Comparison of ENCODE assay signal across 9 mouse cellular contexts in genomic region chr9:57536362-57536761, GRCm38 (mm10). TPM values are rescaled to one million over a fixed set of nuclear protein-coding genes. Genes with fewer than 3 reads are reported as not detected.
A peak's percentile ranks its signal among the peaks of the same experiment; 100 is the strongest.
DNase-seq lines count a peak whose midpoint lies in the region; ATAC-seq and TF ChIP-seq lines count a peak whose summit lies in the region.
"Had no signal": no experiment of that assay in that cellular context is flagged by ENCODE, and none has a peak within 500 bp of the region (broad histone marks: within the 10 kb centered on the region; RNA-seq: fewer than 3 reads in every experiment).

No protein-coding gene starts in this region.

- peaks cover 22% of the 10 kb centered on the region for H3K4me1 ChIP-seq in kidney, embryonic 15.5 days
- H3K4me1 ChIP-seq in forebrain, embryonic 14.5 days (ENCODE audit: control insufficient read depth, insufficient read depth, low read length) = peaks cover 12% of the 10 kb centered on the region
- H3K4me1 ChIP-seq in liver, postnatal 0 days (ENCODE audit: insufficient read depth) = peaks cover 12% of the 10 kb centered on the region

- no peaks in the 10 kb centered on the region for H3K27me3 ChIP-seq in kidney, embryonic 15.5 days
- no peaks in the 10 kb centered on the region for H3K27me3 ChIP-seq in forebrain, embryonic 14.5 days (replicated peaks; ENCODE audit: control insufficient read depth, insufficient read depth, low read length)
- no peaks in the 10 kb centered on the region for H3K27me3 ChIP-seq in liver, postnatal 0 days (ENCODE audit: insufficient read depth, low read length)
- H3K27me3 ChIP-seq: Patski had no signal

- peak overlapping the region; percentile 76; the same call in 1 of the 2 replicates for H3K4me3 ChIP-seq in kidney, embryonic 15.5 days (replicated peaks)
- H3K4me3 ChIP-seq in forebrain, embryonic 14.5 days (ENCODE audit: low read depth, low read length) = no peak overlapping the region
- no peak overlapping the region for H3K4me3 ChIP-seq in liver, postnatal 0 days (ENCODE audit: low read depth, low read length)

- intact Hi-C loops in left cerebral cortex, postnatal 10 days (cut with DNase I) = no loop called here

- H3K9me3 ChIP-seq in kidney, embryonic 15.5 days (replicated peaks) = no peaks in the 10 kb centered on the region
- no peaks in the 10 kb centered on the region for H3K9me3 ChIP-seq in forebrain, embryonic 14.5 days (replicated peaks; ENCODE audit: control insufficient read depth, low read length)
- no peaks in the 10 kb centered on the region for H3K9me3 ChIP-seq in liver, postnatal 0 days (ENCODE audit: low read length)

- WGBS in kidney, embryonic 15.5 days = 83% methylated on average over 5 of the region's 5 CpGs
- 93% methylated on average over 5 of the region's 5 CpGs for WGBS in forebrain, embryonic 14.5 days
- WGBS in liver, postnatal 0 days (ENCODE audit: insufficient replicate concordance) = 86% methylated on average over 5 of the region's 5 CpGs

- TF ChIP-seq CTCF in liver, postnatal 0 days (IDR thresholded peaks at IDR 0.05; ENCODE audit: low read depth) = no peak

- ATAC-seq in kidney, embryonic 15.5 days (replicated peaks; ENCODE audit: low FRiP score) = no peak
- no peak for ATAC-seq in forebrain, embryonic 14.5 days
- ATAC-seq in liver, postnatal 0 days = no peak

- no peak overlapping the region for H3K27ac ChIP-seq in kidney, embryonic 15.5 days
- H3K27ac ChIP-seq in forebrain, embryonic 14.5 days (ENCODE audit: low read depth, low read length) = no peak overlapping the region
- H3K27ac ChIP-seq in liver, postnatal 0 days (ENCODE audit: low read depth) = no peak overlapping the region

- DNase-seq in kidney, adult 9 months = no peak
- DNase-seq in R1 (ENCODE audit: low read depth, low spot score) = peak; percentile 44
- DNase-seq in forebrain, embryonic 14.5 days (ENCODE audit: low spot score) = no peak
- DNase-seq in liver, postnatal 0 days = no peak
- no peak for DNase-seq in left cerebral cortex, postnatal 10 days (ENCODE audit: extremely low spot score in 1 of 2, low spot score in 2 of 2)
- no peak for DNase-seq in layer of hippocampus, adult 9-10 months (ENCODE audit: low spot score)
- no peak for DNase-seq in gastrocnemius, postnatal 4 days (ENCODE audit: low spot score in 2 of 2)

- peak overlapping the region; percentile 80 for H3K4me2 ChIP-seq in kidney, embryonic 15.5 days
- H3K4me2 ChIP-seq in forebrain, embryonic 14.5 days (ENCODE audit: low read length) = peak overlapping the region; percentile 65
- peak overlapping the region; percentile 82 for H3K4me2 ChIP-seq in liver, postnatal 0 days (ENCODE audit: low read depth, low read length)

- H3K9ac ChIP-seq in kidney, embryonic 15.5 days = no peak overlapping the region
- 0 out of 2 replicates have a peak overlapping the region, but pooled peaks have one; percentile 80 for H3K9ac ChIP-seq in forebrain, embryonic 14.5 days (ENCODE audit: low read length)
- peak overlapping the region; percentile 79; the same call in 1 of the 2 replicates for H3K9ac ChIP-seq in liver, postnatal 0 days (replicated peaks)

- no peak for TF ChIP-seq EP300 in liver, postnatal 0 days (IDR thresholded peaks at IDR 0.05; ENCODE audit: low read depth)

- H3K36me3 ChIP-seq in kidney, embryonic 15.5 days = peaks cover 66% of the 10 kb centered on the region
- peaks cover 60% of the 10 kb centered on the region for H3K36me3 ChIP-seq in forebrain, embryonic 14.5 days (ENCODE audit: control insufficient read depth, insufficient read depth, low read length)
- peaks cover 47% of the 10 kb centered on the region for H3K36me3 ChIP-seq in liver, postnatal 0 days (replicated peaks; ENCODE audit: insufficient read depth, low read length)

RNA-seq across cellular contexts. Expression of gene Fam219b, which starts 1.0 kb away (rescaled TPM):
- 18.1 and 19.0 TPM in 2 replicates for polyA plus RNA-seq in kidney, embryonic 15.5 days (2015; fragmentation: Nextera tagmentation; extraction: Ambion mirVana)
- polyA plus RNA-seq in forebrain, embryonic 14.5 days (2014; fragmentation: Nextera tagmentation; extraction: Ambion mirVana) = 20.4 and 23.6 TPM in 2 replicates
- 4.6 and 5.1 TPM in 2 replicates for polyA plus RNA-seq in liver, postnatal 0 days (2015; fragmentation: Nextera tagmentation; extraction: Ambion mirVana)
- 10 to 100 TPM; 21.5 to 24.7 TPM for total RNA-seq in left cerebral cortex, postnatal 10 days (2021)
- 10 to 100 TPM; 12.3 to 14.0 TPM for total RNA-seq in gastrocnemius, postnatal 4 days (2021)

RNA-seq across cellular contexts. Expression of gene Cox5a, which starts 15.3 kb away (rescaled TPM):
- 673 and 729 TPM in 2 replicates for polyA plus RNA-seq in kidney, embryonic 15.5 days (2015; fragmentation: Nextera tagmentation; extraction: Ambion mirVana)
- polyA plus RNA-seq in forebrain, embryonic 14.5 days (2014; fragmentation: Nextera tagmentation; extraction: Ambion mirVana) = 791 and 827 TPM in 2 replicates
- polyA plus RNA-seq in liver, postnatal 0 days (2015; fragmentation: Nextera tagmentation; extraction: Ambion mirVana) = 761 and 777 TPM in 2 replicates
- 100 to 1,000 TPM; 501 to 523 TPM for total RNA-seq in left cerebral cortex, postnatal 10 days (2021)
- total RNA-seq in gastrocnemius, postnatal 4 days (2021) = 100 to 1,000 TPM; 639 to 672 TPM

RNA-seq across cellular contexts. Expression of gene Mpi, which starts 16.2 kb away (rescaled TPM):
- 51.9 and 53.3 TPM in 2 replicates for polyA plus RNA-seq in kidney, embryonic 15.5 days (2015; fragmentation: Nextera tagmentation; extraction: Ambion mirVana)
- 46.1 and 47.5 TPM in 2 replicates for polyA plus RNA-seq in forebrain, embryonic 14.5 days (2014; fragmentation: Nextera tagmentation; extraction: Ambion mirVana)
- 7.3 and 8.2 TPM in 2 replicates for polyA plus RNA-seq in liver, postnatal 0 days (2015; fragmentation: Nextera tagmentation; extraction: Ambion mirVana)
- total RNA-seq in left cerebral cortex, postnatal 10 days (2021) = 10 to 100 TPM; 79.5 to 81.1 TPM
- 100 to 1,000 TPM; 112 to 115 TPM for total RNA-seq in gastrocnemius, postnatal 4 days (2021)

RNA-seq across cellular contexts. Expression of gene Scamp2, which starts 24.4 kb away (rescaled TPM):
- polyA plus RNA-seq in kidney, embryonic 15.5 days (2015; fragmentation: Nextera tagmentation; extraction: Ambion mirVana) = 74.5 and 85.5 TPM in 2 replicates
- polyA plus RNA-seq in forebrain, embryonic 14.5 days (2014; fragmentation: Nextera tagmentation; extraction: Ambion mirVana) = 55.5 and 56.4 TPM in 2 replicates
- 29.6 and 31.2 TPM in 2 replicates for polyA plus RNA-seq in liver, postnatal 0 days (2015; fragmentation: Nextera tagmentation; extraction: Ambion mirVana)
- total RNA-seq in left cerebral cortex, postnatal 10 days (2021) = 10 to 100 TPM; 25.7 to 29.9 TPM
- 10 to 100 TPM; 68.2 to 75.6 TPM for total RNA-seq in gastrocnemius, postnatal 4 days (2021)

RNA-seq across cellular contexts. Expression of gene Rpp25, which starts 32.5 kb away (rescaled TPM):
- 5.6 and 6.0 TPM in 2 replicates for polyA plus RNA-seq in kidney, embryonic 15.5 days (2015; fragmentation: Nextera tagmentation; extraction: Ambion mirVana)
- 18.5 and 20.4 TPM in 2 replicates for polyA plus RNA-seq in forebrain, embryonic 14.5 days (2014; fragmentation: Nextera tagmentation; extraction: Ambion mirVana)
- 0.48 and 0.67 TPM in 2 replicates for polyA plus RNA-seq in liver, postnatal 0 days (2015; fragmentation: Nextera tagmentation; extraction: Ambion mirVana)
- 10 to 100 TPM; 14.1 to 14.8 TPM for total RNA-seq in left cerebral cortex, postnatal 10 days (2021)
- under 1 TPM in 1 of 2 experiments, not detected in 1; 0.26 TPM for total RNA-seq in gastrocnemius, postnatal 4 days (2021)
